Mouse (Mus musculus) spleen, postnatal 14 days (tissue): ENCODE measurements around the gene Gramd1b.

Experiments used
- DNase-seq, 2 experiments: peaks; one replicate each; pipeline ENCODE4 v3.0.0; 2021 to 2022; ENCODE audit warnings: low spot score in 2 of 2

The Gramd1b gene

GRCm38 (mm10) chr9:40531027-40531621 lies at the start of gene Gramd1b:
Gene Gramd1b (minus strand): TSS chr9:40531383.
- no peak for DNase-seq

GRCm38 (mm10) chr9:40578726-40579625 lies 47.8 kb upstream of the Gramd1b start:
- DNase-seq = no peak

- DNase-seq = no peak
Measured at GRCm38 (mm10) chr9:40577132-40577531, 45.9 kb upstream of the Gramd1b start.

- no peak for DNase-seq
Measured at GRCm38 (mm10) chr9:40575053-40575985, 44.1 kb upstream of the Gramd1b start.

GRCm38 (mm10) chr9:40571280-40571679 lies 40.1 kb upstream of the Gramd1b start:
- no peak for DNase-seq

GRCm38 (mm10) chr9:40568070-40568469 lies 36.9 kb upstream of the Gramd1b start:
- no peak for DNase-seq

GRCm38 (mm10) chr9:40563750-40564149 lies 32.6 kb upstream of the Gramd1b start:
- no peak for DNase-seq

- DNase-seq = no peak
Measured at GRCm38 (mm10) chr9:40559646-40560045, 28.5 kb upstream of the Gramd1b start.

GRCm38 (mm10) chr9:40557796-40558195 lies 26.6 kb upstream of the Gramd1b start:
- no peak for DNase-seq

- no peak for DNase-seq
Measured at GRCm38 (mm10) chr9:40556396-40556795, 25.2 kb upstream of the Gramd1b start.

GRCm38 (mm10) chr9:40555243-40555642 lies 24.1 kb upstream of the Gramd1b start:
- no peak for DNase-seq

- no peak for DNase-seq
Measured at GRCm38 (mm10) chr9:40547876-40548275, 16.7 kb upstream of the Gramd1b start.

GRCm38 (mm10) chr9:40545193-40545592 lies 14.0 kb upstream of the Gramd1b start:
- DNase-seq = no peak

- DNase-seq = no peak
Measured at GRCm38 (mm10) chr9:40539588-40540140, 8.5 kb upstream of the Gramd1b start.

GRCm38 (mm10) chr9:40537708-40538105 lies 6.5 kb upstream of the Gramd1b start:
- DNase-seq = no peak

GRCm38 (mm10) chr9:40537044-40537707 lies 6.0 kb upstream of the Gramd1b start:
- DNase-seq = no peak

GRCm38 (mm10) chr9:40530536-40530935 lies 647 bp downstream of the Gramd1b start:
- DNase-seq = no peak

- DNase-seq = no peak
Measured at GRCm38 (mm10) chr9:40528733-40529132, 2.5 kb downstream of the Gramd1b start.

- no peak for DNase-seq
Measured at GRCm38 (mm10) chr9:40526928-40527327, 4.3 kb downstream of the Gramd1b start.

- DNase-seq = no peak
Measured at GRCm38 (mm10) chr9:40522156-40522555, 9.0 kb downstream of the Gramd1b start.

- DNase-seq = no peak
Measured at GRCm38 (mm10) chr9:40521097-40521496, 10.1 kb downstream of the Gramd1b start.
